Mouse (Mus musculus): Measurements from ENCODE around the gene Mtmr4.

GRCm38 (mm10) chr11:87600322-87600853, 8.4 kb downstream of the Mtmr4 start:
- TF ChIP-seq CTCF (IDR thresholded peaks at IDR 0.05; ENCODE audit: extremely low read depth, insufficient read depth, insufficient read length, insufficient replicate concordance) = no peak
- no peak for TF ChIP-seq POLR2A (IDR thresholded peaks at IDR 0.05; ENCODE audit: low read depth, low read length)
